Mouse (Mus musculus): ENCODE results near the gene Itm2c.

- TF ChIP-seq HCFC1 (IDR thresholded peaks at IDR 0.05; ENCODE audit: borderline replicate concordance, insufficient read depth, low read length): no peak
- no peak for TF ChIP-seq CHD2 (IDR thresholded peaks at IDR 0.05; ENCODE audit: low read depth, low read length)
- no peak for TF ChIP-seq ZNF384 (IDR thresholded peaks at IDR 0.05; ENCODE audit: low read depth, low read length)
- no peak for TF ChIP-seq MAFK (IDR thresholded peaks at IDR 0.05; ENCODE audit: insufficient read depth, low read depth, low read length)
- no peak for TF ChIP-seq ZC3H11A (IDR thresholded peaks at IDR 0.05; ENCODE audit: borderline replicate concordance, low read depth, low read length)
These were observed 48.6 kb upstream of the Itm2c start for GRCm38 (mm10) chr1:85845476-85845875.
